Mouse (Mus musculus) olfactory bulb, adult 2 months (tissue): ENCODE results near the gene Gtf3c1.

Experiments
- CTCF ChIP-seq: fragments of 200-500 bp; IDR thresholded peaks from 2 replicates; pipeline ENCODE4 v1.5.1; 2012; ENCODE audit warnings: low read depth, mild to moderate bottlenecking, low read length, moderate library complexity; ENCODE audit not compliant: insufficient read depth
- POLR2A ChIP-seq: fragments of 200-500 bp; IDR thresholded peaks from 2 replicates; pipeline ENCODE4 v1.6.1; 2012; ENCODE audit warnings: mild to moderate bottlenecking, low read depth, low read length, moderate library complexity; ENCODE audit not compliant: insufficient read depth

GRCm38 (mm10) chr7:125752699-125753325, 45.2 kb upstream of the Gtf3c1 start:
- TF ChIP-seq CTCF (no peak), POLR2A (no peak)
